Mouse (Mus musculus): ENCODE measurements around the gene Gatad2a.

GRCm38 (mm10) chr8:69918506-69918905 is 77.7 kb downstream of the Gatad2a start:
- TF ChIP-seq POLR2A (IDR thresholded peaks at IDR 0.05; ENCODE audit: low read depth, low read length) (no peak), CTCF (IDR thresholded peaks at IDR 0.05; ENCODE audit: borderline replicate concordance, insufficient read depth, low read length) (no peak)
